Mouse (Mus musculus) limb, embryonic 14.5 days (tissue): ENCODE results near the gene Ecm1. TPM values are rescaled to one million over a fixed set of nuclear protein-coding genes. Genes with fewer than 3 reads are reported as not detected.

Experiments
- ATAC-seq: fragments of 200-750 bp; cut with Nextera tagmentation; 2 replicates; pipeline ENCODE4 v1.8.0; 2017; ENCODE audit warnings: low read depth, moderate number of reproducible peaks, moderate TSS enrichment; ENCODE audit not compliant: low FRiP score
- DNase-seq: peaks from one replicate; pipeline ENCODE4 v3.0.0-alpha.2; 2015; ENCODE audit warnings: low spot score
- H3K27ac ChIP-seq: fragments of 300-500 bp; sonication (generic); replicated peaks from 2 replicates; pipeline ENCODE4 v1.5.1; 2014; ENCODE audit warnings: low read depth, mild to moderate bottlenecking, low read length, moderate library complexity, mixed read lengths
- H3K27me3 ChIP-seq: fragments of 300-500 bp; sonication (generic); 2 replicates; pipeline ENCODE4 v1.6.1; 2014; ENCODE audit warnings: low read length, mixed read lengths; ENCODE audit not compliant: control insufficient read depth, insufficient read depth
- H3K36me3 ChIP-seq: fragments of 300-500 bp; sonication (generic); 2 replicates; pipeline ENCODE4 v1.6.1; 2014; ENCODE audit warnings: mild to moderate bottlenecking, low read length, moderate library complexity, mixed read lengths; ENCODE audit not compliant: control insufficient read depth, insufficient read depth
- H3K4me1 ChIP-seq: fragments of 300-500 bp; sonication (generic); 2 replicates; pipeline ENCODE4 v1.6.1; 2014; ENCODE audit warnings: antibody characterized with exemption, low read length, mixed read lengths; ENCODE audit not compliant: control insufficient read depth, insufficient read depth
- H3K4me2 ChIP-seq: fragments of 300-500 bp; sonication (generic); replicated peaks from 2 replicates; pipeline ENCODE4 v1.6.1; 2014; ENCODE audit warnings: low read depth, mild to moderate bottlenecking, low read length, moderate library complexity; ENCODE audit not compliant: severe bottlenecking
- H3K4me3 ChIP-seq: fragments of 300-500 bp; sonication (generic); replicated peaks from 2 replicates; pipeline ENCODE4 v1.5.1; 2014; ENCODE audit warnings: low read length
- H3K9ac ChIP-seq: fragments of 300-500 bp; sonication (generic); 2 replicates; pipeline ENCODE4 v1.6.1; 2014; ENCODE audit warnings: mild to moderate bottlenecking, low read depth, low read length, moderate library complexity; ENCODE audit not compliant: severe bottlenecking
- H3K9me3 ChIP-seq: fragments of 300-500 bp; sonication (generic); 2 replicates; pipeline ENCODE4 v1.6.1; 2016; ENCODE audit warnings: low read length; ENCODE audit not compliant: control insufficient read depth
- POLR2A ChIP-seq: fragments of 200-500 bp; IDR thresholded peaks from 2 replicates; pipeline ENCODE4 v1.8.0; 2012; ENCODE audit warnings: inconsistent platforms, mild to moderate bottlenecking, moderate library complexity, borderline replicate concordance; ENCODE audit not compliant: insufficient read depth, insufficient read length; ENCODE audit errors: extremely low read depth
- WGBS: fragments of 180-500 bp; shearing (Covaris S2); extraction: QIAGEN DNeasy Blood & Tissue Kit; methylation state at CpG from one replicate; pipeline ENCODE4 v1.1.7; 2014; 5-methylcytosine and 5-hydroxymethylcytosine counted together
- microRNA-seq: library from miRNA; unstranded; fragments of <30 nt; microRNA quantifications from one replicate; pipeline ENCODE4, GENCODE M21; 2016
- polyA plus RNA-seq, 2 experiments: library from polyadenylated mRNA; depleted of rRNA in 1 of 2; stranded (reverse) in 1 of 2; unstranded in 1 of 2; fragments of >200 nt; fragmentation: Nextera tagmentation in 1 of 2; extraction: Ambion mirVana in 1 of 2; gene quantifications; 2 replicates each; pipeline versions ENCODE4 v1.2.1 to v1.2.3; 2012 to 2014

The Ecm1 gene
- polyA plus RNA-seq, 2 experiments, result 11.8 to 16.2 TPM

GRCm38 (mm10) chr3:95685701-95686100 lies 53.7 kb downstream of the Ecm1 start:
- no peak for TF ChIP-seq POLR2A
- DNase-seq (no peak), ATAC-seq (no peak)
- no peak overlapping the region for H3K4me2 ChIP-seq
- 84% methylated on average over 2 of the region's 2 CpGs for WGBS
- no peak overlapping the region for H3K9ac ChIP-seq
- peaks cover 30% of the 10 kb centered on the region for H3K4me1 ChIP-seq
- H3K36me3 ChIP-seq, result no peaks in the 10 kb centered on the region
- H3K27me3 ChIP-seq, result no peaks in the 10 kb centered on the region
- no peak overlapping the region for H3K4me3 ChIP-seq
- H3K27ac ChIP-seq, result no peak overlapping the region
- no peaks in the 10 kb centered on the region for H3K9me3 ChIP-seq

GRCm38 (mm10) chr3:95685301-95685700 lies 54.1 kb downstream of the Ecm1 start:
- no peak for TF ChIP-seq POLR2A
- no peaks in the 10 kb centered on the region for H3K36me3 ChIP-seq
- no peak for ATAC-seq
- WGBS, result 71% methylated on average over 4 of the region's 4 CpGs
- no peak for DNase-seq
- H3K4me1 ChIP-seq, result peaks cover 30% of the 10 kb centered on the region
- H3K9ac ChIP-seq, result no peak overlapping the region
- no peaks in the 10 kb centered on the region for H3K27me3 ChIP-seq
- H3K4me3 ChIP-seq, result no peak overlapping the region
- no peak overlapping the region for H3K4me2 ChIP-seq
- no peak overlapping the region for H3K27ac ChIP-seq
- no peaks in the 10 kb centered on the region for H3K9me3 ChIP-seq

- Histone ChIP-seq H3K27ac (no peak overlapping the region), H3K4me2 (no peak overlapping the region), H3K9ac (no peak overlapping the region), H3K27me3 (no peaks in the 10 kb centered on the region), H3K4me1 (peaks cover 30% of the 10 kb centered on the region), H3K36me3 (no peaks in the 10 kb centered on the region), H3K4me3 (no peak overlapping the region), H3K9me3 (no peaks in the 10 kb centered on the region)
- TF ChIP-seq POLR2A, result no peak
- no peak for DNase-seq
- 49% methylated on average over 5 of the region's 8 CpGs for WGBS
- ATAC-seq, result no peak
These were observed 54.5 kb downstream of the Ecm1 start for GRCm38 (mm10) chr3:95684846-95685245.

Small RNA genes within 50 kb of the gene (microRNA-seq; reads per million reads assigned to microRNA genes)
- gene Mir7014, result not detected

Other genes with a start within 250 kb of the Ecm1 start
- 53.2 and 65.1 TPM in 2 replicates for gene Ctsk, start 240.3 kb downstream of the Ecm1 start, polyA plus RNA-seq (2012; rRNA removed)
- 82.1 and 103 TPM in 2 replicates for gene Ctsk, start 240.3 kb downstream of the Ecm1 start, polyA plus RNA-seq (2014; fragmentation: Nextera tagmentation; extraction: Ambion mirVana)
- gene Ctss, start 212.8 kb downstream of the Ecm1 start, polyA plus RNA-seq (2012; rRNA removed), result 10.9 and 14.2 TPM in 2 replicates
- 23.6 and 24.3 TPM in 2 replicates for gene Ctss, start 212.8 kb downstream of the Ecm1 start, polyA plus RNA-seq (2014; fragmentation: Nextera tagmentation; extraction: Ambion mirVana)
- not detected in 2 replicates for gene Hormad1, start 179.9 kb downstream of the Ecm1 start, polyA plus RNA-seq (2012; rRNA removed)
- not detected in 2 replicates for gene Hormad1, start 179.9 kb downstream of the Ecm1 start, polyA plus RNA-seq (2014; fragmentation: Nextera tagmentation; extraction: Ambion mirVana)
- 19.0 and 23.8 TPM in 2 replicates for gene Golph3l, start 150.6 kb downstream of the Ecm1 start, polyA plus RNA-seq (2012; rRNA removed)
- 32.2 and 34.7 TPM in 2 replicates for gene Golph3l, start 150.6 kb downstream of the Ecm1 start, polyA plus RNA-seq (2014; fragmentation: Nextera tagmentation; extraction: Ambion mirVana)
- gene Ensa, start 114.6 kb downstream of the Ecm1 start, polyA plus RNA-seq (2012; rRNA removed), result 32.6 and 43.4 TPM in 2 replicates
- gene Ensa, start 114.6 kb downstream of the Ecm1 start, polyA plus RNA-seq (2014; fragmentation: Nextera tagmentation; extraction: Ambion mirVana), result 67.8 and 74.7 TPM in 2 replicates
- gene Mcl1, start 80.8 kb downstream of the Ecm1 start, polyA plus RNA-seq (2012; rRNA removed), result 64.5 and 72.1 TPM in 2 replicates
- 67.8 and 73.5 TPM in 2 replicates for gene Mcl1, start 80.8 kb downstream of the Ecm1 start, polyA plus RNA-seq (2014; fragmentation: Nextera tagmentation; extraction: Ambion mirVana)
- 3.3 and 3.6 TPM in 2 replicates for gene Adamtsl4, start 51.7 kb downstream of the Ecm1 start, polyA plus RNA-seq (2012; rRNA removed)
- gene Adamtsl4, start 51.7 kb downstream of the Ecm1 start, polyA plus RNA-seq (2014; fragmentation: Nextera tagmentation; extraction: Ambion mirVana), result 2.8 and 3.4 TPM in 2 replicates
- gene Tars2, start 20.6 kb upstream of the Ecm1 start, polyA plus RNA-seq (2012; rRNA removed), result 38.4 and 40.9 TPM in 2 replicates
- gene Tars2, start 20.6 kb upstream of the Ecm1 start, polyA plus RNA-seq (2014; fragmentation: Nextera tagmentation; extraction: Ambion mirVana), result 39.6 and 40.3 TPM in 2 replicates
- 22.0 and 23.3 TPM in 2 replicates for gene Rprd2, start 79.3 kb upstream of the Ecm1 start, polyA plus RNA-seq (2012; rRNA removed)
- 19.9 and 24.8 TPM in 2 replicates for gene Rprd2, start 79.3 kb upstream of the Ecm1 start, polyA plus RNA-seq (2014; fragmentation: Nextera tagmentation; extraction: Ambion mirVana)
- gene Prpf3, start 116.3 kb upstream of the Ecm1 start, polyA plus RNA-seq (2012; rRNA removed), result 44.1 and 53.8 TPM in 2 replicates
- gene Prpf3, start 116.3 kb upstream of the Ecm1 start, polyA plus RNA-seq (2014; fragmentation: Nextera tagmentation; extraction: Ambion mirVana), result 46.1 and 50.9 TPM in 2 replicates
- 113 and 155 TPM in 2 replicates for gene Mrps21, start 131.9 kb upstream of the Ecm1 start, polyA plus RNA-seq (2012; rRNA removed)
- gene Mrps21, start 131.9 kb upstream of the Ecm1 start, polyA plus RNA-seq (2014; fragmentation: Nextera tagmentation; extraction: Ambion mirVana), result 294 and 303 TPM in 2 replicates
- gene Ciart, start 142.7 kb upstream of the Ecm1 start, polyA plus RNA-seq (2012; rRNA removed), result 8.4 and 10.9 TPM in 2 replicates
- 4.4 and 5.4 TPM in 2 replicates for gene Ciart, start 142.7 kb upstream of the Ecm1 start, polyA plus RNA-seq (2014; fragmentation: Nextera tagmentation; extraction: Ambion mirVana)
- 16.6 and 20.6 TPM in 2 replicates for gene BC028528, start 152.4 kb upstream of the Ecm1 start, polyA plus RNA-seq (2012; rRNA removed)
- 16.6 and 21.1 TPM in 2 replicates for gene BC028528, start 152.4 kb upstream of the Ecm1 start, polyA plus RNA-seq (2014; fragmentation: Nextera tagmentation; extraction: Ambion mirVana)
- gene Aph1a, start 154.4 kb upstream of the Ecm1 start, polyA plus RNA-seq (2012; rRNA removed), result 116 and 150 TPM in 2 replicates
- 35.8 and 36.1 TPM in 2 replicates for gene Aph1a, start 154.4 kb upstream of the Ecm1 start, polyA plus RNA-seq (2014; fragmentation: Nextera tagmentation; extraction: Ambion mirVana)
- 11.3 and 14.9 TPM in 2 replicates for gene Car14, start 165.1 kb upstream of the Ecm1 start, polyA plus RNA-seq (2012; rRNA removed)
- 11.5 and 16.4 TPM in 2 replicates for gene Car14, start 165.1 kb upstream of the Ecm1 start, polyA plus RNA-seq (2014; fragmentation: Nextera tagmentation; extraction: Ambion mirVana)
- 97.0 and 137 TPM in 2 replicates for gene Anp32e, start 189.7 kb upstream of the Ecm1 start, polyA plus RNA-seq (2012; rRNA removed)
- 55.0 and 66.2 TPM in 2 replicates for gene Anp32e, start 189.7 kb upstream of the Ecm1 start, polyA plus RNA-seq (2014; fragmentation: Nextera tagmentation; extraction: Ambion mirVana)